In the genomic region with DNA sequence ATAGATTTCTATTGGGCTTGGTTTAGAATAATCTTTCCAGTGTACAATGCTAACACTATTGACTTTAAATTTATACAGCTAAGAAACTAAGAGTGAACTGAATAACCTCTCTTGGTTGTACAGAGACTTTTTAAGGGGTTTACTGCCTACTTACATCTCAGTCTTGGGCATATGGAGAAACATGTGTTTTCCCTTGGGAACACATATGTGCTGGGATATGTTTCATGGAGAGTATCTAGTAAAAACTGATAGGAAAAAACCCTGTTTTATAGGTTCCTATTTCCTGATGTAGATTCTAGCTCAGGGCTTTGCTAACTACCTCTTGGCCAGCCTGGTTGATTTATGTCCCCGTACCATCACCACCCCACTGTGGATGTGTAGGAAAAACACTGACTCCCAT, we compare ENCODE assay signal across 20 mouse cellular contexts.
A peak's percentile ranks its signal among the peaks of the same experiment; 100 is the strongest.
DNase-seq lines count a peak whose midpoint lies in the region; ATAC-seq lines count a peak whose summit lies in the region.
"Had no signal": no experiment of that assay in that cellular context is flagged by ENCODE, and none has a peak within 500 bp of the region (broad histone marks: within the 10 kb centered on the region; RNA-seq: fewer than 3 reads in every experiment).

No protein-coding gene starts in this region.

- no peaks in the 10 kb centered on the region for H3K36me3 ChIP-seq in limb, embryonic 13.5 days
- no peaks in the 10 kb centered on the region for H3K36me3 ChIP-seq in limb, embryonic 10.5 days
- H3K36me3 ChIP-seq: embryonic facial prominence, embryonic 13.5 days; embryonic facial prominence, embryonic 15.5 days; forebrain, embryonic 15.5 days had no signal

- no peak overlapping the region for H3K4me2 ChIP-seq in limb, embryonic 13.5 days (replicated peaks)
- H3K4me2 ChIP-seq: embryonic facial prominence, embryonic 13.5 days; embryonic facial prominence, embryonic 15.5 days; forebrain, embryonic 13.5 days; forebrain, embryonic 15.5 days had no signal

- no peak overlapping the region for H3K9ac ChIP-seq in limb, embryonic 13.5 days
- H3K9ac ChIP-seq: embryonic facial prominence, embryonic 13.5 days; embryonic facial prominence, embryonic 15.5 days; forebrain, embryonic 13.5 days; forebrain, embryonic 15.5 days had no signal

- H3K27me3 ChIP-seq in limb, embryonic 13.5 days = no peaks in the 10 kb centered on the region
- no peaks in the 10 kb centered on the region for H3K27me3 ChIP-seq in limb, embryonic 10.5 days (ENCODE audit: low read depth, poor library complexity, severe bottlenecking)
- H3K27me3 ChIP-seq: embryonic facial prominence, embryonic 13.5 days; embryonic facial prominence, embryonic 15.5 days; forebrain, embryonic 13.5 days; forebrain, embryonic 15.5 days had no signal

- DNase-seq in layer of hippocampus, adult 9-10 months (ENCODE audit: low spot score) = peak; percentile 24
- no peak for DNase-seq in layer of hippocampus, adult 11-12 months (ENCODE audit: low spot score)
- DNase-seq in limb, embryonic 10.5 days (ENCODE audit: low spot score) = no peak
- no peak for DNase-seq in heart, postnatal 4 days
- DNase-seq: adrenal gland, adult 2 months; adrenal gland, postnatal 10 days; adrenal gland, postnatal 25 days; cerebellum, adult 11 months; cerebellum, adult 18-20 months; cerebellum, adult 8-10 months; cerebellum, adult 9-11 months; cerebellum, postnatal 14 days; cerebellum, postnatal 36 days; embryo, embryonic 11 days had no signal

- peaks cover 14% of the 10 kb centered on the region for H3K4me1 ChIP-seq in limb, embryonic 13.5 days
- H3K4me1 ChIP-seq in limb, embryonic 10.5 days = peaks cover 11% of the 10 kb centered on the region; the same call in 1 of the 2 replicates
- H3K4me1 ChIP-seq: embryonic facial prominence, embryonic 13.5 days; embryonic facial prominence, embryonic 15.5 days; forebrain, embryonic 13.5 days; forebrain, embryonic 15.5 days had no signal

- no peak overlapping the region for H3K27ac ChIP-seq in limb, embryonic 13.5 days
- no peak overlapping the region for H3K27ac ChIP-seq in limb, embryonic 10.5 days
- H3K27ac ChIP-seq: embryonic facial prominence, embryonic 13.5 days; embryonic facial prominence, embryonic 15.5 days; forebrain, embryonic 13.5 days; forebrain, embryonic 15.5 days had no signal

- peak; percentile 61; the same call in 1 of the 2 replicates for ATAC-seq in limb, embryonic 13.5 days (ENCODE audit: low FRiP score, low read depth)
- ATAC-seq: forebrain, embryonic 13.5 days; forebrain, embryonic 15.5 days had no signal

- H3K4me3 ChIP-seq in limb, embryonic 13.5 days = no peak overlapping the region
- no peak overlapping the region for H3K4me3 ChIP-seq in limb, embryonic 10.5 days
- H3K4me3 ChIP-seq: embryonic facial prominence, embryonic 13.5 days; embryonic facial prominence, embryonic 15.5 days; erythroblast, embryonic 14.5 days; forebrain, embryonic 13.5 days; forebrain, embryonic 15.5 days had no signal

- 51% methylated on average over 1 of the region's 1 CpGs for WGBS in limb, embryonic 13.5 days
- WGBS in limb, embryonic 10.5 days = 97% methylated on average over 1 of the region's 1 CpGs

- no peaks in the 10 kb centered on the region for H3K9me3 ChIP-seq in limb, embryonic 13.5 days
- H3K9me3 ChIP-seq in limb, embryonic 10.5 days (replicated peaks) = no peaks in the 10 kb centered on the region
- H3K9me3 ChIP-seq: embryonic facial prominence, embryonic 13.5 days; embryonic facial prominence, embryonic 15.5 days; forebrain, embryonic 13.5 days; forebrain, embryonic 15.5 days had no signal
